Mouse (Mus musculus): Measurements from ENCODE around the gene Cycs.
"Not testable (repeated sequence)": the region's sequence is repeated elsewhere in the genome, so short reads cannot be mapped to it uniquely, and the experiment has no call there.

Cycs gene

GRCm38 (mm10) chr6:50566141-50566996 lies at the start of gene Cycs:
Cycs (minus strand) TSS chr6:50566538.
- peak; percentile 99 to 100 for DNase-seq (ENCODE audit: low spot score in 2 of 2)

DNA sequence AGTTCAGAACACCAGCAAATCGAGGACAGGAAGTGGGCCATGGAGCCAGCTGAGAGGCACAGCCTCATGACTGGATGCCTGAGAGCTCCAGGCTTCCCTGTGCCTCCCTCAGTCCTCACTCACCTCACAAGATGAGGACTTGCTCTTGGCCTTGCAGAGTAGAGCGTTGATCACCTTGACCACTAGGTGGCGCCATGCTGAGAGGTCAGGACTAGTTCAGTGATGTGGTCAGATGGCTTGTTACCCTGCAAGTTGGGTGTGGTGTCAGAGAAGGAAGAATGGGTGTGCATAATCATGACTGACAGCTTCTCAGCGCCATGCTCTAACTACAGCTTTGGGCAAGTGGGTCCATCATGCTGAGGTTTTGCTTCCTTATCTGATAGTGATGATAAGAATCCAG lies 35.3 kb upstream of the Cycs start:
- peak; percentile 15 to 54 for DNase-seq (ENCODE audit: low spot score in 2 of 2)

DNA sequence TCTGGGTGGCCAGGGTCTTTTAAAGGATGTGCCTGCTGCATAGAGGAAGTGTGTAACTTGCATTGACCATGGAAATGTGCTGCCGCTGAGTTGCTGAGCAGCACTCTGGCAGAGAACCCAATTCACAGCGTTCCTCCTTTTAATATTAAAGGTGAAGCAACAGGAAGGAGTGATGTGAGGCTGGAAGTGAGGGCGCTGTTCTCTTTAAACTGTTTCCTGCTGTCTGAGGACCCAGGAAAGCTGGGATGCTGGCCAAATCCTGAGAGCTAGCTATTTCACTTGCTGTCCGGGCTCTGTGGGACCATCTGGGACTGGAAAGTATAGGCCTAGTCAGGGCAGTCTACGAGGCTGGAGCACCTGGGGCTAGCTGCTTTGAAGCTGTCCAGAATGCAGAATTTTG lies 32.2 kb upstream of the Cycs start:
- no peak for DNase-seq (ENCODE audit: low spot score in 2 of 2)

- peak; percentile 85 to 90 for DNase-seq (ENCODE audit: low spot score in 2 of 2)
Measured at GRCm38 (mm10) chr6:50596301-50597211, 30.2 kb upstream of the Cycs start, which contains the start of gene 4921507P07Rik. 4921507P07Rik (minus strand) TSS chr6:50596632.

DNA sequence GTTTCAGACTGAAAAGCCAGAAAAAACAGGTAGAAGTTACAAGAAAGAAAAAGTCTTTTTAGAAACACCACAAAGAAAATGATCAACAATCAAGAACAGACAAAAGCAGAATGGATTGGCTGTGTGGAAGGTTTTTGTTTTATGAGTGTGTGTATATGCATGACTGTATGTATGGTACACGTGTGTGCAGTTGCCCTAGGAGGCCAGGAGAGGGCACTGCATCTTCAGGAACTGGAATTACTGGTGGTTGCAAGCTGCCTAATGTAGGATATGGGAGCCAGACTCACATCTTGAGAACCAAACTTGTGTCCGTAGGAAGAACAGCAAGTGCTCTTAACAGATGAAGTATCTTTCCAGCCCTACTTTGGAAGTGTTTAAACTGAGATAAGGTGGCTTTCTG lies 28.0 kb upstream of the Cycs start:
- DNase-seq (ENCODE audit: low spot score in 2 of 2): no peak

DNA sequence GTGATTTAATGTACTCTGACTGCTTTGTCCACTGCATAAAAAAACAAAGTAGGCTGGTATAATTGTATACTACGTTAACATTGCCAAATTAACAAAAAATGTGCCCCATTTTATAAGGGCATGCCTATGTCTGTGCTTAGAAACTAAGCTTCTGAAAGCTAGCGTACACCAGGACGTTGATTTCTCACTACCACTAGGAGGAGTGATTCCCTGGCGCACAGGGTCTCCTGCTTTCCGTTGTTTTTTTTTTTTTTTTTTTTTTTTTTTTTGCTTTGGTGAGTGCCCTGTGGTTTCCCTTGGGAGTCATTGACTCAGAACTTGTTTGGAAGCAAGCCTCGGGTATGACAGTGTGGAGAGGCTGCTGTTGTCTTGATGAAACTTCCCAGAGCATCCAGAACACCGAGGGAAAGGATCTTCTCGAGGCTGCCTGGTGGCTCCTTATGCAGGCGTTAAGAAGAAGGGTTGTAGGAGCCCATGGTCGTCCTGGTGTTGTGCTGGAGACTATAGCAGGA lies 27.1 kb upstream of the Cycs start:
- no peak for DNase-seq (ENCODE audit: low spot score in 2 of 2)

- no peak for DNase-seq (ENCODE audit: low spot score in 2 of 2)
Measured at GRCm38 (mm10) chr6:50590234-50590633, 23.9 kb upstream of the Cycs start.

GRCm38 (mm10) chr6:50588251-50588650 lies 21.9 kb upstream of the Cycs start:
- DNase-seq (ENCODE audit: low spot score in 2 of 2): peak in 1 of 2 experiments; percentile 41

DNA sequence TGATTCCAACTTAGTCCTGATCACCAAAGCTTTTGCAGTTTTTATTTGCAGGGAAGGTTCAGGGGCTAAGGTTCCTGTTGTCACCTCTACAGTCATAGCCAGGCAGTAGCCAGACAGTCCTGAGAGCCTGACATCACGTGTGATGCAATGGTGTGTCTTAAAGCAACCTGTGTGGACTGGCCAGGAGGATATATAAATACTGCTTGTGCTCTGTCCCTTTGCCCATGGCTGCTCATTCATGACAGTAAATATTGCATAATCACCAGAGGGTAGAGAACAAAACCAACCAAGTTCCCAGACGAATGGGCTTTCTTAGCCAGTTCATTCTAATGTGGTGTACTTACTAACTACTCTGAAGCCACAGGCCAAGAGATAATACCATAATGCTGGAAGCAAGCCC lies 21.1 kb upstream of the Cycs start:
- DNase-seq (ENCODE audit: low spot score in 2 of 2): no peak

DNA sequence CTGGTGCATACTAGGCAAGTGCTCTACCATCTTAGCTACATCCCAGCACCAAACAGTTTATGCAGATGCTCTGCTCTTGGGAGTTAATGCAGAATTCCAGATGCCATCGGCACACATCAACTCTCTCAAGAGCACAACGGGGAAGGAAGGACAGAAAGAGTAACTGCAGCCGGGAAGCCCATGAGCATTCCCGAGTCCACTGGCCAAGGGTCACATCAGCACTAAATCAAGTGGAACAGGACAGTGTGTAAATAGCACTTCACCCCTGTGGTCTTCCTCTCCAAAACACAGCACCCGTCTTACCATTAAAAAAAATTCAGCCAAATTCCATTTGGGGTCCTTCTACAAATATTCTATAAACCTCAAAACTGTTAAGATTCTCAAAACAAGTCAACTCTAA lies 20.0 kb upstream of the Cycs start:
- DNase-seq (ENCODE audit: low spot score in 2 of 2): no peak

- no peak for DNase-seq (ENCODE audit: low spot score in 2 of 2)
Measured at GRCm38 (mm10) chr6:50585733-50586132, 19.4 kb upstream of the Cycs start.

DNA sequence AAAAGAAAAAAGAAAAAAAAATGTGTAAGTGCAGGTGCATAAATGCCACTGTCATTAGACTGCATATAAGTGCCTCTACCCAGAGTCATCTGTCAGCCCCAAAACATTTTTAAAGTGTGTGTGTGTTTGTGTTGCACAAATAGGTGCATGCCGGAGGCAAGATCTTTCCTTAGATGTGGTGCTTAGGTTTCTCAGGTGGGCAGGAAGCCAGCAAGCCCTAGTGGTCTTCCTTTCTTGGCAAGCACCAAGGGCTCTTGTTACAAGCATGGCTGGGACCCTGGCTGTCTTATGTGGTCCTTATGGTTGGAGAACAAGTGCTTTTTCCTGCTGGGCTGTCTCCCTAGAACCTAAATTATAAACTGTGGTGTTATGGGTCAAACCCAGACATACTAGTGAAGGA lies 5.3 kb upstream of the Cycs start:
- DNase-seq (ENCODE audit: low spot score in 2 of 2): no peak

- no peak for DNase-seq (ENCODE audit: low spot score in 2 of 2)
Measured at GRCm38 (mm10) chr6:50566997-50567255, 588 bp upstream of the Cycs start.

- no peak for DNase-seq (ENCODE audit: low spot score in 2 of 2)
Measured at GRCm38 (mm10) chr6:50563651-50564050, 2.7 kb downstream of the Cycs start.

DNA sequence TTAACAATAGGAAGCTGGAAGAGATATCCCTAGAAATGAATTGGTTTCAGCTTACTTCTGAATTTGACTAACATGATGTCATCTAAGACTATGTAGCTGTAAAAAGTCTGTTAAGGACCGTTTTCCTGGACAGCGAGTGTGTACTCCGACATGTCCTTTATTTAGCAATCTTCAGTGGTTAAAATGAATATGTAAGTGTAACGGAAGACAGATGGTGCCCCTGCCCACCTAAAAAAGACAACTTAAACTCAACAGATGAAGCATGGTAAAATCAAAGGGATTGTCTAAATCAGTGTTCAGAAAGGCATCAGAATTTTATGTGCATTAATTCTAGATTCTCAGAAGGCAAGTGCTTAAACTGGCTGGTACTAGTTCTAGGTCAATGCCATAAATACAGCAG lies 3.9 kb downstream of the Cycs start:
- no peak for DNase-seq (ENCODE audit: low spot score in 2 of 2)

GRCm38 (mm10) chr6:50560776-50561175 lies 5.6 kb downstream of the Cycs start:
- DNase-seq (ENCODE audit: low spot score in 2 of 2): no peak

DNA sequence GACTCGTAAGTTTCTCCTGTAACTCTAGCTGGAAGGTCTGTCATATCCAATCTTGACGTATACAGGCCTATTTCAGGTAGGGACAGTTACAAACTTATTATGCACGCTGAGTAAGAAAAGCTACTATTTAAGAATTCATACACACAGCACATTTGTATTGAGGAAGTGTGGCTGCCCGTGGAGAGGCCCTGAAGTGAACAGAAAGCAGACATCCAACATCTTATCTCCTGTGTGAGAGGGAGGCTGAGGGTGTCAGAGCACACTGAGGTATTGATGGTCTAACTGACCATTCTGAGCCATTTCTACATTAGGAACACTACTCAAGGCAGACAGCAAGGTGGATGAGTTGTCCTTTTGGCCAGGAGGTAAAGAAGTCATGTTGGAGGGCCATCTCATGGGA lies 7.5 kb downstream of the Cycs start:
- DNase-seq (ENCODE audit: low spot score in 2 of 2): no peak

DNA sequence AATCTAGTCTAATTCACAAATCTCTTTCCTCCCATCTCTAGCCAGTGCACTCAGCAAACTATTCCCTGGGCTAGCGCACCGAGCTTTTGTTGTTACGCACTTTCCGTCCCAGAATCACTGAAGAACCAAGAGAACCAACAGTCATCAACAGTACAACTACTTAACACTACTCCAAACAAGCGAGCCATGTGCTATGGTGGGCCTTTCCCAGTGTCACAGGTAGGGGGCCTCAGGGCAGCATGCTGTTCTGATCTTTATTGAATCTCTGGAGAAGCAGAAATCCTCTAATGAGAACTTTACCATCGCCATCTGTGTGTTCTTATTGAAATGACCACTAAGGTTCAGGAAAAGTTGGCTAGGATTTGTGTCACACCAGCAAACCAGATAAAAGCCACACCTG lies 8.8 kb downstream of the Cycs start:
- no peak for DNase-seq (ENCODE audit: low spot score in 2 of 2)

DNA sequence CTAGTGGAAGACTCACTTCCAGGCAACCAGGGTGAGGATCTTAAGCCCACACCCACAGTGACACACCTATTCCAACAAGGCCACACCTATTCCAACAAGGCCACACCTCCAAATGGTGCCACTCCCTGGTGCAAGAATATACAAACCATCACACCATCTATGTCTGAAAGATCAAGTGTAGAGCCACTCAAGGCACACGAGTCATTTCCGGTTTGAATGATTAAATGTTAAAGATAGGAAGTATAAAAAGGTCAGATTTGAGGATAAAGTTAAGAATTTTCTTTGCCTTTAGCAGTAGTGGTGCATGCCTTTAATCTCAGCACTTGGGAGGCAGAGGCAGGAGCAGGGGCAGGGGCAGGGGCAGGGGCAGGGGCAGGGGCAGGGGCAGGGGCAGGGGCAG lies 12.1 kb downstream of the Cycs start:
- not testable (repeated sequence) for DNase-seq (ENCODE audit: low spot score in 2 of 2)

DNA sequence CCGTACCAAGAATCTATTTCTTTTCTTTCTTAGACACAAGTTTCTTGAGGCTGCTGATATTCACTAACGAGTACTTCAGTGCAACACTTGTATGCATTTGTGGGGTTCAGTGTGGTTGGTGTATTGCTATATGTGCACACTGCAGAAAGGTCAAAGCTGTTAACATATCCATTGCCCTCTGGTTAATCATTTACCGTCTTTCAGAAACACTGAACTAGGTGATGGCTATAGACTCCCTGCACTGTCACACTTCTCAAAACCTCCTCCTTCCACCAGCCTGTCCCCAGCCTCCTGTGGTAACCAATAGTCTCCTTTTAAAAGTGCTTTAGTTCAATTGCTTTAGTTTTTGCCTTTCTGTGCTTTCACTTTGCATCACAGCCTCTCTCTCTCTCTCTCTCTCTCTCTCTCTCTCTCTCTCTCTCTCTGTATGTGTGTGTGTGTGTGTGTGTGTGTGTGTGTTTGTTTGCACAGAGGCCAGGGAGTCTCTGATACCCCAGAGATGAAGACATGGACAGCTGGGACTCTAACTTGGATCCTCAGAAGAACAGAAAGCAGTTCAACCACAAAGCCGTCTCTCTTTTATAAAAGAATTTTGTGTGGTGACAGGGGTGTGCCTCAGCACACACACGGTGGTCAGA lies 13.3 kb downstream of the Cycs start:
- no peak for DNase-seq (ENCODE audit: low spot score in 2 of 2)

DNA sequence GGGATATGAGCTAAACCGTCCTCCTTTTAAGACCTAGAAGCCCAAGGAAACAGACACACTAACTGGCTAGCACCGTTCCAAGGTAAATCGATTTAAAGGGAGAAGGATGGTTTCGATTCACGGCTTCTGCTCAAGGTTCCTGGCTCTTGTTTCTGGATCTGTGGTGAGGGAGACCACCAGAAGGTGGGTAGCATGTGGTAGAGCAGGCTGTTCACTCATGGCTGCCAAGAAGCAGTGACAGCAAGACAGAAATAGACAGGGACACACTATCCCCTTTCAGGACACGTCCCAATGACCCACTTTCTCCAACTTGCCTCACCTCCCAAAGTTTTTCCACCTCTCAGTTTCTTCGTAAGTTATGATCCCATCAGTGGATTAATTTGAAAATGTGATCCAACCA lies 16.5 kb downstream of the Cycs start:
- DNase-seq (ENCODE audit: low spot score in 2 of 2): no peak

DNA sequence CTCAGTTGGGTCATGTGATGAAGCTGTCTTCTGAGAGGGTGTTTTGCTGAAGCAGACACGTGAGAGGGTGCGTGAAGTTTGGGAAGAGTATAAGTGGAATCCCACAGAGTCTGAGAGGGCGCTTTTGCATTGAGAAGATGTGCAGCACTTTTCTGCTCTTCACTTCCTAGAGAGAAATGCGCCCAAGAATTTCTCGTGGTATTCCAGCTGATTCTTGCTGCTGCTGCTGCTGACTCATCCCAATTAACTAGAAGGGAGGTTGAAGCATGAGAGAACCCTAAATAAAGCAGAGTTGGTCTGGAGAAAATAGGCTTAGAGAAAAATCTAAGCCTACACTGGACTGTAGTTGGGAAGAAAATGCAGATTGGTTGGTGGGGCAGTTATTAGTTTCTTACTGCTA lies 17.3 kb downstream of the Cycs start:
- DNase-seq (ENCODE audit: low spot score in 2 of 2): no peak

Data from spleen, postnatal 14 days (tissue).